Mouse (Mus musculus) T-helper 17 cell (primary cell): ENCODE data around the gene Znhit3.

Experiments used
- in situ Hi-C, 2 experiments: fragments of 300-600 bp; cut with MboI, MseI; formaldehyde crosslinking; loops; 1 replicate in 1 of 2; 2 replicates in 1 of 2; pipeline ENCODE4 v1.15.1; 2025; ENCODE audit warnings: high pct_unique_total_duplicates in 2 of 2

Znhit3 gene

DNA sequence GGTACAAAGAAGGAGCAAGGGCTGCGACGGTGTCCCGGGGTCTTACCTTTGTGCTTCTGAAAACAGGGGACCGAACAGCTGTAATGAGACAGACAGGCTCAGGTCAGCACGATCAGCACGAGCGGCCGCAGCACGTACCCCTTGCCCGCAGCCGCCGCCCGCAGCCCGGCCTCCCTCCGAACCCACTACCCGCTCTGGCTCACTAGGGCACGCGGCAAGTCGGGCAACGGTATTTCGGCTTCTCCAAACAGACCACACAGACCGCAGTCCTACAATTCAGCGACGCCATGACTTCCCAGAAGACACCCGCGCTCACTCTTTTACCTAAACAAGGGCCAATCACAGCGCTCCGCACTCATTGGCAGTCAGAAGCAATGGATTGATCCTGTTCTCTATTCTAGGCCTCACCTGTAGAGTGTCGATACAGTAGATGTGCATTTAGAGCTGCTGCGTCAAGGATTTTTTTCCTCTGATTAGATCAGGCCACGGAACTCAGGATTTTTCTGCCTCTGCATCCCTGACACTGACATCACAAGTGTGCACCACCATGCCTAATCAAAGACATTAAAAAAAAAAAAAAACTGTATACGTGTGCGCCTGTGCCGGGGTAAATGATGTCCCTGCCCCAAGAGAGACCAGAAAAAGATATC is at the start of gene Znhit3:
Gene Znhit3 (minus strand): TSS at position 314 of the 650 bp plus-strand sequence.
- in situ Hi-C loops, result no loop called here

DNA sequence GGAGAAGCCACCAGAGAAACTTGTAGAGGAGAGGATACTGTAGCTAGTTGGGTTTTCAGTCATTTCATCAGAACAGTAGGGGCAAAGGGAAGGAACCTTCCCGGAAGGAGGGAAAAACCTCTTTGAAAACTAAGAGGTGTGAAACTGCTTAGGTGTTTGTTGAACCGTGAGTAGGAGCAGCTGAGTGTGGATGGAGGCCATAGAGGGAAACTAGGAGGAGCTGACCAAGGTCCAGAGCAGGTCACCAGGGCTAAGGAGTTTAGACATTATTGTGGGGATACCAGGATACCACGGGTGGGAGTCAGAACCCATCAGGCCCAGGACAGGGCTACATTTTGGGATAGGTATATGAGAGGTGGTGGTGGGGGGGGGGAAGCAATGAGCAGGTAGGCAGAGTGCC is 47.4 kb upstream of the Znhit3 start:
- in situ Hi-C loops, result no loop called here

DNA sequence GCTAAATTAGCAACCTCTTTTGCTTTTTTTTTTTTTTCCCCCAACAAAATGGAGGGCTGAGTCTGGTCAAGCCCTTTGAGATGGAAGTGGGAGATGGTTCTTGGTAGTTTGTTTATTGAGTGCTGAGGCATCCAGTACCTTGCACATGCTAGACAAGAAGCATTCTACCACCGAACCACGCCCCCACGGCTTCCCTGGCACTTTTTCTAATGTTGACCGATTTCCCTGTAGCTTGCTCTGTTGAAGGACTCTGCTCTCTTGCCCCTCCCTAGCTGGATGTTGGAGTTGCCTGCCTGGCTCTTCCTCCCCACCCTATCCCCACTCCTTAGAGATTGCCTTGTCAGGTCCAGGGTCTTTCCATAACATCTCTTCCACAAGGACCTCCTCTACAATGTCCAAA is 46.4 kb upstream of the Znhit3 start:
- in situ Hi-C loops, result no loop called here

DNA sequence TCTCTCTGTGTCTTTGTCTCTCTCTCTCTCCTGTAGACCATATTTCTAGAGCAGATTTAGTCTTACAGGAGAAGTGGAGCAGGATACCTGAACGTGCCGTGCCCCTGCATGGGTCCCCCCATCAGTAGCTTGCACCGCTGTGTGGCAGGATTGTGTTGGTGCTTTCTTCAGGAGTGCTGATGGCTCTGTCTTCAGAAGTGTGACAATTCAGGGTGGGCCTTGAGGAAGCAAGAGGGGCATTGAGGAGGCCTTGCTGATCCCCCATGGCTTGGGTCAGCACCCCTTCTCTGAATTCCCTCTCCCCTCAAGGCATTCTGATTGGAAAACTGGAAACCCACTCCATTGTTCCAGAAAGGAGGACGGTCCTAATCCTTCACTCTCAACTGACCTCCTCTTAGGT is 45.4 kb upstream of the Znhit3 start:
- in situ Hi-C loops, result no loop called here

DNA sequence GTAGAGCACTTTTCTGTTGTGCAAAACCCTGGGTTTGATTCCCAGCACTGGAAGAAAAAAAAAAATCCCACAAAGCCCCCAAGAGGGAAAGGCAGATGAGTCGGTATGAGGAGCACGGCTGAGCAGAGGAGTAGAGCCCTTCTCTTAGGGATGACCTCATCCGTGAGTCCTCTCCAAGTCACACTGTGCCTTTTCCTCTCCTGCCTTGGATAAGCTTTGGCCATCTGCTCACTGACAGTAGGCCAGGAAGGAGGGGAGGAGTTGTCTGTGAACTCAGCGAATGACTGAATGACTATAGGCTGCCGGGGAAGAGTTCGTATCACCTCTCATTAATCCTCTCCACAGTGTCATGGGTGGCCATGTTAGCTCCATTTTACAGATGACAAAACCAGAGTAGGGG is 44.6 kb upstream of the Znhit3 start:
- in situ Hi-C loops, result no loop called here

DNA sequence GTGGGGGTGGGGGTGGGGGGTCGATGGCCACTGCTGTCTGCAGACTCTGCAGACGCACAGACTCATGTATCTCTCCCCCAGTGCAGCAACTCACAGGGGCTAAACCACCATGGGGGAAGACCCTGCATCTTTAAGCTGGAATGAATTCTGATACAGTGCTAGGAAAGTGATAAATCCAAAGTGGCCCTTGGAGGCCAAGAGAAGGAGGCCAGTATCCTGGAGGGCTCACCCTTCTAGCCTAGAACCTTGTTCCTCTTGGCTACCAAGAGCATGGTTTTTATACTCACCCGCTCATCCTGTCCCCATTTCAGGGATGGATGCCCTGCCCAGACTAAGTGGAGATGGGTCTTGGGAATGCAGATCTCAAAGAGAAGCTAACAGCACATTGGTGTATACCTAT is 44.1 kb upstream of the Znhit3 start:
- in situ Hi-C loops, result no loop called here

DNA sequence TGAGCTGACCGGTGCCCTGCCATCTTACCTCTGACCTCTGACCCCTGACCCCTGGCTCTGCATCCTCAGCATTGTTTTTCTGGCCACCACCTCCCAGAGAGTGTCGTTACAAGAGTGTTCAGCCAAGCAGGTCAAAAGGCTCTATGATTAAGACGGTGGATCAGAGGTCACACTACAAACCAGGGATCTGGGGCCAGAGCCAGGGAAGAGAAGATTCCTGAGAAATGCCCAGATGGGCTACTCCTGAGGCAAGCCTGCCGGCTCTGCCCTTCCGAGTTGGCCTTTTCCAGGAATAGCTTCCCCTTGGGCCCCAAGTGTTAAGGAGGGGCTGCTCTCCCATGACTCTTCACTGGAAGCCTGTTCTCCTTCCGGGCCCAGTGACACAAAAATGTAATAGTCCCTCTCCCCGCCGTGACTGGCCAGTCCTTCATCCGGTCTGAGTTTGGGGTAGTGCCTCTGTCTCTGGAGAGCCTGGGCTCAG is 43.6 kb upstream of the Znhit3 start:
- in situ Hi-C loops, result no loop called here

DNA sequence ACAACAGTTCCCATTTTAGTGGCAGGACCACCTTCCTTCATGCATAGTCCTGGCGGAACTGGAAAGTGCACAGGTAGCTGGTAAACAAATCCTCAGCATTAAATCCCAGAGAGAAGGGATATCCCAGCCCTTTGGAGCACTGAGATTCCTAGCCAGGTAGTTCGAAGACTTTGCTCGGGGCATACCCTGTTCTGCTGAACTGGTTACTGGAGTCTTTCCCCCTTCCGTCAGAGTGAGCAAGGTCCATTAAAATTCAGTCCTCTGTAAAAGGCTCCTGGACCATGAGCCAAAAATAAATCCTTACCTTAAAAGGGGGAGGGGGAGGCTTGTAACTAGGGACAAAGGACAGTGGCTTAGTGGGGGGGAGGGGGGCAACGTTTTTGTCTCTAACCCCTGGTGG is 43.0 kb upstream of the Znhit3 start:
- in situ Hi-C loops, result no loop called here

DNA sequence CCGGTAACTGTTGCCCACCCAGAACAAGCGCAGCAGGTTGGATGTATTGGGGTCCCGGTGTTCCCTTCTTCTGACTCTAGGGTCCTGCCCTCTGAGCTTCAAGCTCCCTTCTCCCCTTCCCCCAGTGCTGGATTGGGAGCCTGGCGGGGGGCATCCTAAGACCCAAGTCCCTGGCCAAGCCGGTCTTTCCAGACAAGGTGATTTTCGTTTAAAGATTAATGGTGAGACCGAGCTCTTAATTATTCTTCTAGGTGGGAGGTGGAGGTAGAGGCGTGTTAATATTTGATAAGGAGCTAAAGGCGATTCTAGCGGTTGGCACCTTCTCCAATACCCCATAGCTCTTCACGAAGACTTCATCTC is 42.1 kb upstream of the Znhit3 start:
- in situ Hi-C loops, result no loop called here

DNA sequence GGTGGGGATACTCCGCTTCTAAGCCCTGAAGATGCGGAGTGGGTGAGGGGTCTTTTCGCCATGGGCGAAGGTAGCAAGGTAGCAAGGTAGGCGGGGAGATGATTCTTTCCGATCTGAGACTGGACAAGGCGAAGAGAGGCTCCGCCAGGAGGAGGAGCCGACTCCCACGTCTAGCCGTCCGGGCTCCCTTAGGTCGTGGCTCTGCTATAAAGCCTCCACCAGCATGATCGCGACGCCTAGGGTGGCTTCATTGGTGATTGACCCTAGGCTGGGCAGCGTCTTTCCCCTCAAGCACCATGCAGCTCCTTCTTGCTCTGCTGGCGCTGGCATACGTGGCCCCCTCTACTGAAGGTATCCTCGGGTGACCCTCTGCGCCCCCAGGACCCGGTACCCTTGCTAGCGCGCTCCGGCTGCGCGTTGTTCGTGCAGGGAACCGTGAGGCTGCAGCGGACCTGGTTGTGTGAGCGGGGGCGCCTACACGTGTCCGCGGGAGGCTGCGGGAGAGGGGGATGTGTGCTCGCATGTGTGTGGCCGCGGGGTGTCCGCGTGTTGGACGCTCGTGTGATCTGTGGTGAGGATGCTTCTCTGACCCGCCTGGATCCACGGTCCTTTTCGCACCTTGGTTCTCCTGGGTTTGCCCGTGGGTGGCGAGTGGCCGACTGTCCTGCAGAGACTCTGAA is 41.6 kb upstream of the Znhit3 start, which contains the start of gene Car4:
Gene Car4 (plus strand): TSS at position 196 of the 680 bp plus-strand sequence.
- in situ Hi-C loops, result no loop called here

DNA sequence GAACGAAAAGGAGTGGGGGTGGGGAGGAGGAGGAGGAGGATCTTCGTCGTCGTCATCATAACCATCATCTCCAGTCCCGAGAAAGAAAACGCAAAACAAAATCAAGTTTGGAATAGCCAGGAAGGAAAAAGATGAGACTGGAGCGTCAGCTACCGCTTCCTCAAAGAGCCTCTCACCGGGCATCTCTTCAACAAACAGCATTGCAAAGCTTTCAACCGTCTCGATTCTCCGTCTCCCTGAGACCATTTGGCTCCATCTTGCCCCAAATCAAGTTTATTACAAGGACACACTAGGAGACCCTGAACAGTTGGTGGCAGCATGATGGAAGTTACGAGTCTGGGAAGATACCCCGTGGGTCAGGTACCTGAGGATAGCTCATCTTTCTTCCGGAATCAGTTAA is 41.0 kb upstream of the Znhit3 start:
- in situ Hi-C loops, result no loop called here

DNA sequence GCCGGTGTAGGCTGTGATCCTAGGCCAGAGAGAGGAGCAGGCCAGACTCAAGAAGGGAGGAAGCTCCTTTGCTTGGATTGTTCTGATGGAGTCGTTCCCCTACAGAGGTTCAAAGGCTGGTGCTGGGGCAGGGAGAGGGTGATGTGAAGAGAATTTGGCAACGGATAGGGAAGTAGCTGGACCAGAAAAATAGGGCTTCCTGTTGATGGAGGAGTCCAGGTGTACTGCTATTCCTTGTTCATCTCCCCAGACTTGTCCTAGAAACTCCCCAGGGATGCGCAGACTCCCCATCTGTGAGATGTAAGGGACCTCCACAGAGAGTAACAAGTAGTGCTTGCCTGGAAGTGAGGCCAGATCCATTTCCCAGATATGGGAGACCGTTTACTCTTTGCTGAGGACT is 40.2 kb upstream of the Znhit3 start:
- in situ Hi-C loops, result no loop called here

DNA sequence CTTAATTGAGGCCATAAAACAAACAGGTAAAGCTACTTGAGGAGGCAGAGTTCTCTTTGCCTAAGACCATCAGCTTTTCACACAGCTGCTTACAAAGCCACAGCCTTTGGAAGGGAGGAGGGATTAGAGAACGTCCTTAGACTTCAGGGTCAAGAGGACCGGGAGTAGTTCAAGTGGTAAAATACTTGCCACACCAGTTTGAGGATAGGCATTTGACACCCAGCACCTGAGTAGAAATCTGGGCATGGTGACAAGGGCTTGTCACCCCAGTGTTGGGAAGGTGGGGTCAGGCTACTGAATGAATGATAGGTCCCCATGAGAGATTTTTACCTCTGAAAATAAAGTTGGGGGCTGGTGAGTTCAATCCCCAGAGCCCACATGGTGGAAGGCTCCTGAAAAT is 36.4 kb upstream of the Znhit3 start:
- in situ Hi-C loops, result no loop called here

DNA sequence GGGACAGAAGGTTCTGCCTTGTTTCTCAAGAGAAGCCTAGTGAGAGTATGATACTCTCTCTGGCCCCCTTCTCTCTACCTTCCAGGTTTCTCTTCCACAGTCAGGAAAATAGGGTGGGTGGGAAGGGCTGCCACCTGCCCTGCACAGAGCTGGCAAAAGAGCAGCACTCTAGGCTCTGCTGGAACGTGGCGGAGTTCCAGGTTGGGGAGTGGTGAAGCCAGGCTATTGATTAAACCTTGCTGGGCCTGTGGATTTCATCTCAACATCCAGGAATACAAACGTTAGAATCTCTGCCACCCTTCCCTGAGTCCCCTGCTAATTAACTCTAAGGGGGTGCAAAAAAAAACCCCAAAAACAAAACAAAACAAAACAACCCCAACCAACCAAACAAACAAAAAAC is 32.4 kb upstream of the Znhit3 start:
- in situ Hi-C loops, result loop anchor here in 1 of 2 experiments (5.0 kb wide), 1 partner anchor 51 kb away; no protein-coding TSS in a partner anchor

DNA sequence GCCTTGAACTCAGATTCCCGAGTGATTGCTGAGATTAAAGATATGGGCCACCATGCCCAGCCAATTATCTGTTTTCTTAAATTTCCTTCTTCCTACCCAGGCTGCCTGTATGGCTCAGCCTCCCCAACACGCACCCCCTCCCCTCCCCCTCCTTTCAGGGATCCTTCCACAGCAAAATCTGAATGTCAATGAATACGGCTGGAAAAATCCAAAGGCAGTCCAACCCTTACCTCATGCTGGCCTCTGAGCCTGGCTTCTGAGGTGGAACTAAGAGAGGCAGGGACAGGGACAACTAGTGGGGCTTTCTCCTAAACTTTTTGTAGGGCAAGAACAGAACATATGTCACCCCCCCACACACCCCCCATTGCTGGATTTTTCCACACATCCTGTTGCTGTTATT is 31.9 kb upstream of the Znhit3 start:
- in situ Hi-C loops, result loop anchor here in 1 of 2 experiments (5.0 kb wide), 1 partner anchor 51 kb away; no protein-coding TSS in a partner anchor

DNA sequence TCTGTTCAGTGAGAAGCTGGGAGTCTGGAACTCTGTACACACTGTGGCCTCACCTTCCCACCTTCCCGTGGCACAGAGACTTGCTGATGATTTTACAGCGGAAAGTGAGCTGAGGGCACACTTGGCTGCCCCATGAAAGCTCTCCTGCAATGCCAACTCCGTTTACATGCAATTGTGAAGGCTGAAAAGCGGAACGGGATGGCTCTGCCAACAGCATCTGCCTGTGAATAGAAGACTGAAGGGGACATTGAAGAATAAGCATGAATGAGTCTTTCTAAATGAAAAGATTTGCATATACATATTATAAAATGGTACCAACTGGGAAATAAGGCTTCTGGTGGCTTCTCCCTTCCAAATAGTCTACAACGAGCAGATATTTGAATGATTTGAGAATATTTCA is 31.0 kb upstream of the Znhit3 start:
- in situ Hi-C loops, result loop anchor here in 1 of 2 experiments (5.0 kb wide), 1 partner anchor 50 kb away; no protein-coding TSS in a partner anchor

DNA sequence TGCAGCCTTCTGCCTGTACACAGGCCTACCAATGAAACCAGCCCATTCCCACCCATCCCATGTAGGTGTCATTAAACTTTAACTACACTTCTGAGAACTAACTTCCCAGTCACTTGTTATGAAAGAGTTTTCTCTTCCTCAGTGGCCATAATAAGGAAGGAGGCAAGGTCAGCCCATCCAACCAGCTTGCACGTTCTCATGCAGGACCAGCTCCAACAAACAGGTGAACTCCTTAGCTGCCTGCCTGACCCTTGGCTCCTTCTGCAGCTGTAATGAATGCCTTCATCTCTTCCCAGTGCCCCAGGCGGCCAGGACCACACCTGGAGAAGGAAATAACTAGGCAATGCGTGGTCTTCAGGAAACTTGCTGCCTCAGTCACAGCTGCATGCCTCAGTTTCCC is 29.7 kb upstream of the Znhit3 start:
- in situ Hi-C loops, result loop anchor here in 1 of 2 experiments (5.0 kb wide), 1 partner anchor 49 kb away; no protein-coding TSS in a partner anchor

DNA sequence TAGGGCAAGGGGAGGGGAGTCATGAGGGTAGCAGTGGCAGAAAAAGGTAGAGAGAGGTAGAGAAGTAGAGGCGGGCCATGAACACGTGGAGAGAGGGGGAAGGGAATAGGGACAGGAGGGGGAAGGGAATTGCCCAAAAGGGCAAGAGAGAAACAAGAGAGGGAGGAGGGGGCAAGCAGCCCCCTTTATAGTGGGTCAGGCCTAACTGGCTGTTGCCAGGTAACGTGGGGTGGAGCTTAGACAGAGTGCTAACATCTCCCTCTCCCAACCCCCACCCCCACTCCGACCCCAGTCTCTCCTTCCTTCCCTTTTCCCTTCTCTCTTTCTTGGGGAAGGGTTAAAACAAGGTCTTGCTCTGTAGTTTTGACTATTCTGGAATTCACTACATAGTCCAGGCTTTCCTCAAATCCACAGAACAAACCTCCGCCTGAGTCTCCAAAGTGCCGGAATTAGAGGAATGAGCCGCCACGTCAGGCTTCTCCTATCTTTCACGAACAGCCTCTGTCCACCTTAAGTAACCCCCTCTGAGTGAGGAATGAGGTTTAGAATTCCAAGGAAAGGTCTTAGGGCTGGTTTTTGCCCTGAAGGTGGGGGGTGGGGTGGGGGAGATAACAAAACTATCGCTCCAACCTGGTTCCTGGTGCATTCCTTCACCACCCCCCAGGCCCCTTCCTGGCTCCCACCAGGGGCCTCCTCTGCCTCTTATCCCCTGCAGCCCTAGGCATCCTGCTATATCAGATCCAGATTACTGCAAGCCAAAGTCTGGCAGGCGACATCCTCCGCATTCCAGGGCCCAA is 28.7 kb upstream of the Znhit3 start:
- in situ Hi-C loops, result loop anchor here in 1 of 2 experiments (5.0 kb wide), 1 partner anchor 48 kb away; no protein-coding TSS in a partner anchor

DNA sequence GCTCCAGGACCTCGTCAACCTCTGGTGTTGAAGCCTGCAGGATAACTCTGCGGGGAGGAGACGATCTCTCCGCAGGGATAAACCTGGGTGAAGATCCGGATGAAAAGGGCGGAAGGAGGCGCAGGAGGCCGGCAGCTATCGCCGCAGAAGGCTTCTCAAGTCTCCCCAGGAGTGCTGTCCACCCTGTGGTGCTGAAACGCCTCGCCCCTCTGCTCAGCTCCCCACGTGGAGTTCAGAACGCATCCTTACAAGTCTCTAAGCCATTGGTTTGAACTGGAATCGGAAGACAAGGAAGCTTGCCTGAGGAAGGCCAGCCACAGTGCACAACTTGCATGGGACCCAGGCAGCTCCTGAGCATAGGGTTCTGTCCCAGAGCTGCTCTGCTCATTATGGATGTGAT is 27.8 kb upstream of the Znhit3 start:
- in situ Hi-C loops, result no loop called here

DNA sequence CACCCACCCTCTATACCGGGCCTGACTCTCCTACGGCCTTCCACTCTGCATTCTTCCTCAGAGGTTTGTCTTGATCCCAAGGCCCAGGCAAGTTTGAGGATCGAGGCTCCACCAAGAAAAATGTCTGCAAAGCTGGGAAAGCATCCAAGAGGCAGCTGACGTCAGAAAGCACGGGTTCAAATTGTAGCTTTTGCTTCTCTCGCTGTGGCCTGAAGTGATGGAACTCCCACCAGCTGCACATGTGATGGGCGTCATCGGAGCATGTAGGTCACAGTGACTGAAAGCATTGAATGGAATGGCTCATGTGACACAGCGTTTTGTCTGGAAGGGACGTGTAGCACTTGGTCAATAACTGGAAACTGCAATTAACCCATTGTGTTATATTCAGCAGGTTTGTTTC is 24.0 kb upstream of the Znhit3 start:
- in situ Hi-C loops, result no loop called here

DNA sequence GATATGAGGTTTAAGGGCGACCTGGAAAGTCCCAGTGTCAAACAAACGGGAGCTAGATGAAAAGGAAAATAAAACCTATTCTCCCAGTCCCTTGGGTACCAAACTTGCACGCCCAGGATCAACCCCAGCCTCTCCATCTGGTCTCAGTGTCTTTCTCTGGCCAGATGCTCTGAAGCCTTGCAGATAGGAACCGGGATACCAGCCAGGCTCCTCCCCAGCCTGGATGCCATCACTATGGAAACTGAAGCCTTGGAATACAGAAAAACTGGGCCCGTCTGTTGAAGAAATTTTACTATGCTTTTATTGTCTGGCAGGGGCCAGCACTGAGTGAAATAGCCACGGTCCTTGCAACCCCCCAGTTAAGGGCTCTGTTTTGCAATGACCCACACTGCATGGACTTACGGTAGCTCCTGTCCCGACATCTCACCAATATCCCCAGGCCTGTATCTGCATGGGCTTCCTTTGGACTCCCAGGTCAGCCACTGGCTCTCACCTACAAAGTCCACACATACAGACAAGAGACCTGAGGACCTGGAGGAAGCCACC is 23.4 kb upstream of the Znhit3 start:
- in situ Hi-C loops, result no loop called here

DNA sequence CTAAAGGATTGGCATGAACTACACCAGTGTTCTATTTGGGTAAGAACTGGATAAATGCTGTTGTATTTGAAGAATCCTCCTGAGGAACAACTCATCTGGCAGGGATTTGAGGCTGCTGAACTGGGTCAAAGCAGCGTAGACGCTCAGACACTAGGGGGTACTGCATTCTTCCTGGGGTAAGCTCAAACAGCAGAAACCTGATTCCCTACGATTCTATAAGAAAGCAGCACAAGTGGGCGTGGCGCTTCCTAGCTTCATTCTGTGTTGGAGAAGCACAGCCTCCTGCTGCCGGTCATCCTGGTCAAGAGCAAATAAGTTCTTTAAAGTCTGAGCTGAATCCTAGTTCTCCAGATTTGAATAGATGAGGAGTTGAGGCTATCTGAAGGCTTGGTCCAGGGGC is 16.1 kb upstream of the Znhit3 start:
- in situ Hi-C loops, result no loop called here
